Mouse (Mus musculus) 416B (cell line): ENCODE data around the gene Npepl1.

Experiments used
- DNase-seq: peaks from one replicate; pipeline ENCODE4 v3.0.0; 2011; ENCODE audit warnings: low read depth

The Npepl1 gene

GRCm38 (mm10) chr2:174109991-174110782 is at the start of gene Npepl1:
Gene Npepl1 (plus strand): TSS chr2:174110349.
- DNase-seq, result peak; percentile 68

- DNase-seq, result no peak
Measured at GRCm38 (mm10) chr2:174061219-174061618, 48.9 kb upstream of the Npepl1 start.

- DNase-seq, result no peak
Measured at GRCm38 (mm10) chr2:174063074-174063473, 47.1 kb upstream of the Npepl1 start.

GRCm38 (mm10) chr2:174063527-174064211 is 46.5 kb upstream of the Npepl1 start:
- no peak for DNase-seq

- no peak for DNase-seq
Measured at GRCm38 (mm10) chr2:174067793-174068419, 42.2 kb upstream of the Npepl1 start.

GRCm38 (mm10) chr2:174069532-174070049 is 40.6 kb upstream of the Npepl1 start:
- no peak for DNase-seq

GRCm38 (mm10) chr2:174071406-174071805 is 38.7 kb upstream of the Npepl1 start:
- no peak for DNase-seq

GRCm38 (mm10) chr2:174073156-174073790 is 36.9 kb upstream of the Npepl1 start:
- DNase-seq, result no peak

GRCm38 (mm10) chr2:174074621-174075020 is 35.5 kb upstream of the Npepl1 start:
- DNase-seq, result no peak

- DNase-seq, result no peak
Measured at GRCm38 (mm10) chr2:174075072-174075570, 35.0 kb upstream of the Npepl1 start.

GRCm38 (mm10) chr2:174075673-174076432 is 34.3 kb upstream of the Npepl1 start, which contains the start of gene Stx16:
Gene Stx16 (plus strand): TSS chr2:174076308.
- DNase-seq, result peak; percentile 93

GRCm38 (mm10) chr2:174076433-174076824 is 33.7 kb upstream of the Npepl1 start:
- DNase-seq, result no peak

GRCm38 (mm10) chr2:174077004-174077695 is 33.0 kb upstream of the Npepl1 start:
- DNase-seq, result peak; percentile 84

- peak; percentile 65 for DNase-seq
Measured at GRCm38 (mm10) chr2:174077776-174078338, 32.3 kb upstream of the Npepl1 start.

GRCm38 (mm10) chr2:174081833-174082232 is 28.3 kb upstream of the Npepl1 start:
- DNase-seq, result no peak

GRCm38 (mm10) chr2:174082380-174082918 is 27.7 kb upstream of the Npepl1 start:
- no peak for DNase-seq

GRCm38 (mm10) chr2:174095086-174095485 is 15.1 kb upstream of the Npepl1 start:
- no peak for DNase-seq

GRCm38 (mm10) chr2:174102399-174102798 is 7.8 kb upstream of the Npepl1 start:
- DNase-seq, result no peak

GRCm38 (mm10) chr2:174103527-174103926 is 6.6 kb upstream of the Npepl1 start:
- DNase-seq, result no peak

- DNase-seq, result no peak
Measured at GRCm38 (mm10) chr2:174107375-174107774, 2.8 kb upstream of the Npepl1 start.
